Mouse (Mus musculus) layer of hippocampus, adult 18-20 months (tissue): ENCODE data around the gene Pafah1b2. TPM values are rescaled to one million over a fixed set of nuclear protein-coding genes. Genes with fewer than 3 reads are reported as not detected.

Experiments used
- DNase-seq, 2 experiments: peaks; one replicate each; pipeline ENCODE4 v3.0.0; 2022; ENCODE audit warnings: low spot score in 2 of 2
- total RNA-seq, 2 experiments: library from RNA; stranded (reverse); gene quantifications; 2 replicates each; pipeline ENCODE4 v1.2.3; 2021

The Pafah1b2 gene
- total RNA-seq, 2 experiments from 2014 or later: 237 to 239 TPM

DNA sequence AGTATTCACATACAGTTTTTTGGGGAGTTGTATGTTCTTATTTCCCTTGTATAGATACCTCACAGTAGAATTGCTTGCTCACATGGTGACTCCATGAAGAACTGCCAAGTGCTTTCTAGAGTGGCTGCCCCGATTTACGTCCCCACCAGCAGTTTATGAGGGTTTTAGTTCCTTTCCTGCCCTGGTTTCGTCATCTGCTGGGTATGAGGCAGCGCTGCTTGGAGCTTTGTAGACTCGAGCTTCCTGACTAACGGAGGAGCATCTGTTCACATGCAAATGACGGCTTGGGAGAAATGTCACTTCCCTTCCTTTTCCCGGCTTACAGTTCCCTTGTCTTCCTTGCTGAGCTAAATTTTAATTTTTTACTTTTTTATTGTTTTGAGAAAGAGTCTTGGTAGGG is 15.5 kb upstream of the Pafah1b2 start:
- peak in 1 of 2 experiments; percentile 58 for DNase-seq

DNA sequence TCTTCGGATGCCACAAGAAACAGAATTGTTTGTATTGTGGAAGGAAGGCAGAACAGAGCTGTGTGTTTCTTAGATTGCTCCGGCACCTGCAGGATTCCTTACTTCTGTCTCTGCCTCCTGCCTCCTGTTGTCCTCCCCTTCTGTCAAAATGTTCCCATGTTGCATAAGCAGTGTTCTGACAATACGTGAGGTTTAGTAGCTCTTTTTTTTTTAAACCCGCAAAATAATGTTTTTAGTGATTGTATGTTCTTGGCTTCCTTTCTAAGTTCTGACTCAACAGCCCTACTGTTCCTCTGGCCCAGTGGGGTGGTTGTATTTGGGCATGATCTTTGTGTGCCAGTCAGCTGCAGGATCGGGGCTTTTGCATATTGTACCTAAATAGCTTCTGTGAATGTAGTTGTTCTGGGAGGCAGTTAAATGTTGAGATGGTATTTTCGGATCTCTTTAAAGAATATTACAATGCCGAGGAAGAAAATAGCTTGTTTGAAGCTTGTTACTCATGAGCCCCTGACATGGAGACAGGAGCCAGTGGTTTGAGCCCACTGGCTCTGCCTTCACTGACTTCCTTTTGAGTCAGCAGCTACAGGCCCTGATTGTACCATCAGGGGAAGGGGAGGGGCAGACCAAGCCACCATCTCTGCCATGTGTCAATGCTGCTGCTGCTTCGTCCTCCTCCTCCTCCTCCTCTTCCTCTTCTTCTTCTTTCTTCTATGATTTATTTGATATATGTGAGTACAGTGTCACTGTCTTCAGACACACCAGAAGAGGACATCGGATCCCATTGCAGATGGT is 13.8 kb upstream of the Pafah1b2 start:
- DNase-seq: peak; percentile 46 to 87

DNA sequence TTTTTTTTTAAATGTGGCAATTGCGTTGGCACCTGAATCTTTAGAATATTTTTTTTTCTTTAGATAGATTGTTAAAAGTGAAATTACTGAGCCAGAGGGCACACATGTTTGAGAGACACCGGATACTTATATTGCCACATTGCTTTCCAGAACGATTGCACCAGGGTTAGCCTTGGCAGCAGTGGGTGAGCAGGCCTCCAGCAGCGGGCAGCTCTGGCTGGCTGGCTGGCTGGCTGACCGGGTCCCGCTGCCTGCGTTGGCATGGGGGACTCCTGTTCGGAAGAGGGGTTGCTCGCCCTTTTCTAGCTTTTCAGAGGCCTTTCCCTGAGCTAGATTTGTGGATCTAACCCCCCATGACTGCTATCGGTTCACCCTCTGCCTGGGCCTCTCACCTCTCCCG is 11.1 kb upstream of the Pafah1b2 start:
- DNase-seq: no peak

DNA sequence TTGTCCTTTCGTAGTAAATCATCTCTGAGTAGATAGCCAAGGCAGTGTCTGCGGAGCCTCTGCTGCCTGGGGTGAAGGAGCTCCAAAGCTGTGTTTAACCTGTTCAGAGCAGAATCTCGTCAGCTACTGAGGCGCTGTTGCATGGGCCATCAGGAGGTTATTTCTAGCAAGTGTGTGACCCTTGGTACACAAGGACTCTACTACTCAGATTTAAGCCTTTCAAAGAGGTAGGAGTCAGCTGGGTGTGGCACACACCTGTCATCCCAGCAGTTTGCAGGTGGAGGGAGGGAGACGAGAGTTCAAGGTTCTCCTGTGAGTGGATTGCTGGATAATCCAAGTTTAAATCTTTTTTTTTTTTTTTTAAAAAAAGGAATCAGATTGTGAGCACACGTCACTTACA is 7.5 kb upstream of the Pafah1b2 start:
- no peak for DNase-seq

DNA sequence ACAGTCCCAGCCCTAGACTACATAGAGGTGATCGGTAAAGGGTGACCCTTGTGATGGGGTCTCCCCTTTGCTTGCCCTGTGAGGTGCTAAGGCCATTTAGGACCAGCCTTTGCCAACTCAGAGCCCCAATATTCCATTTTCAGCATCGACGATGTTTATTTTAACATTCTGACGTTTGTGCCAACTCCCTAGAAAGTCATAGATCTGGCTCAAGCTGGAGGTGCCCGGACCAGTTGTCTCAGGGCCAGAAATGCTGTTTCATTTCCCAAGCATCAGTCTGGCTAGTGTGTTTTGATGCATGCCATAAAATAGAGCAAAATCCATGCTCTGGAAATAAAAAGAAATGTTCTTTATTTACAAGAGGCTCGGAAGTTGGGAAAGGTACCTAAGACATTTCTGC is 5.8 kb upstream of the Pafah1b2 start:
- DNase-seq: no peak

DNA sequence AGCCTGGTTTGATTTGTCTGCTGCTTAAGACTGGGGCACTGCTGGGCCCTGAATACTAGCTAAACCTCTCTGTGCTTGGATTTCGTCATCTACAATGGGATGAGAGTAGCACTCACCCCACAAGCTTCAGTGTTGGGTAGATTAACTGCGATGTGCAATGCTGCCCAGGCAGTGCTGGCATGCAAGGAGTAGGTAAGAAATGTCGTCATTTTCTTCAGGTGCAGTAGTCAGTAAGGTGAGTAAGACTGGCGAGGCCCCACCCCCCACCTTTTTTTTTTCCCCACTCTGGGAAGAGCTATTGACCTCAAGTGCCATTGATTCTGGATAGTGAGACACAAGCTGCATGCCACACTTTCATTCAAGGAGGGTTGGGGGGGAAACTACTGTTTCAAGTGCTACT is 3.9 kb upstream of the Pafah1b2 start:
- DNase-seq: no peak

DNA sequence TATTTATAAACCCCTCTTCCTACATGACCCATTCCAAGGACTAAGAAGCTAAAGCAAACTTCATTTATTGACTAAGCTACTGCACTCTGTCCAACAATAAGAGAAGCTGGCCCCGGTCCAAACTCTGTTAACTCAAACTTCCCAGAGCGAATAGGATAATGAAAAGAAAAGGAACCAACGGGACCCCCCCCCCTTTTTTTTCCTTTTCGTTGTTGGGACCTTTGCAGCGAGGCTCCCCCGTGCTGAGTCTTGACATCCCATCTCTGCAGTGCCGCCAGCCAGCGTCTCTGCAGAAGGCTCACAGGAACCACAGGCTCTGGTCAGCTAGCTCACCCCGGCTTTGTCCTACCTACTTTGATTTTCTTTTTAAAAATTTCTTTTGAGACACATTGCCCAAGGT is 3.3 kb upstream of the Pafah1b2 start:
- DNase-seq: peak in 1 of 2 experiments; percentile 43

DNA sequence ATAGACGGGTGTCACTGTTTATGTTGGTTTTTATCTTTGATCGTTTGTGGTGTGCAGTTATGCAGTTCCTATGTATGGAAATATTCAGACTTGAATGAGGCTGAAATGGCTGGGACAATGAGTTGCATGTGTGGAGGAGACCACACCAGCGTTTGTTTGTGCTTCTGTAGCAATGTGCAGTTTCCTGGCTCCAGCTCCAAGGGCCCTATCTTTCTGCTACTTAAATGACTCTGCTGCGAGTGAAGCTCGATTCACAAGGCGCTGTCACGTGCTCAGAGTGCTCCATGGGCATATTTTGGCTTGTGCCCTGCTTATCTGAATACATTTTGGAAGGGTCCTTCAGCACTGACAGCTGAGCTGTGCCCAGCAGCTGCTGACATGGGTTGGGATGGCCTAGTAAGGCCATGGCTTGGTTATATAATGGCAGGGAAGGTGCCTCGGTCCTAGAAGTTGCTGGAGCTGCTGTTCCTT is 2.6 kb upstream of the Pafah1b2 start:
- peak in 1 of 2 experiments; percentile 67 for DNase-seq

DNA sequence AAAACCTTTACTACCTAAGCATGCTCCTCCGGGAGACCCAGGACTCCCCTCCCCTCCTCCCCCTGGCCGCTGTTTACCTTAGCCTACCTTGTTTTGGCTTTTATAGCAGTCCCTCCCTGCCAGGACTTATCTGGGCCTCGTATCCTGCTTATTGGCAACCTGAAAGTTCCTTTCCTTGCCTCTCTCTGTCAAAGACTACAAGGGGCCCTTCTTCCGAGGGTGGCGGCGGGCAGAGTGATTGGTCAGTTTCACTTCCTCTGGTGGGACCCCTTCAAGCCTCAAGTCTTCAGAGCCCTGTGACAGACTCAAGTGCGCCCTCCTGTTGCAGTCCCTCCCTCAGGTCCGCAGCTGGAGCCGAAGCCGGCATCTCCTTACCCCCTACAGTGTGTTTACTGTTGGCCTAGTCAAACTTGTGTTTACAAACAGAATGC is 1.8 kb upstream of the Pafah1b2 start:
- DNase-seq: peak; percentile 37 to 49

DNA sequence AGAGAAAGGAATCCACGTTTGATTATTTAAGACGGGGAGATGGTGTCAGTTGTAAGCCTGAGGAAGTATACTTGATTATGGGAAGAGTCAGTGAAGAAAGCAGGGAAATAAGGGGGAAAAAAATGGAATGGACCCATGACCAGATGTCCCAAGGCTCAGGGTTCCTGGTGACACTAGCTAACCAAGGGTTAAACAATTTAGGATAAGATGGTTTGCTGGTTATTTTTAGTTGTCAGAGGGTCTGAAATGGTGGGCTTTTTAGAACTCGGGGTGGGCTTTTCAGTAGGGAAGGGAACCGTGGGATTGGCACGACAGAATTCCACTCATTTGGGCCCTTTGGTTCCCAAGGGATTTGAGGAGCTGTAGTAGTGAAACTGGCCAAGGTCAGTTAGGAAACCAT is 1.1 kb upstream of the Pafah1b2 start:
- no peak for DNase-seq

DNA sequence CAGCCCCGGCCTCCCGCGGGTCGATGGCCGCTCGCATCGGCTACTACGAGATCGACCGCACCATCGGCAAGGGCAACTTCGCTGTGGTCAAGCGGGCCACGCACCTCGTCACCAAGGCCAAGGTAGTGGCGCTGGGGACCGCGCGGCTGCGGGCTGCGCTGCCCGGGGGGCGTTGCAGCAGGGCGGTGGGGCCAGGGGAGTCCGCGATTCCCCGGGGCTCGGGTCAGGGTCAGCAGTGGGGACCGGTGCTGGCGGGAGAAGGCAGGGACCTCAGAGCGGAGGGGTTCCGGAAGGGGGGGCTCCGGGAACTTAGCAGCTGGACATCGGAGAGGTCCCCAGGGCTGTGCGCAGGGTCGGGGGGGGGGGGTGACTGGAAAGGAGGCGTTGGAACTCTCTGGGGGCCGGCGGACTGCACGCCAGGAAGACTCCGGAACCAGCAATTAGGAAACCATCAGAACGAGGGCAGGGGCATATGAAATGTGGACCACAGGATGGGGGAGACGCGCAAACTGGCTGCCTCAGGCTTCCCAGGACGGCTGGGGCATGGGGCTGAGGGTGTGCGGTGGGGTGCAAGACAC is 608 bp upstream of the Pafah1b2 start:
- peak in 1 of 2 experiments; percentile 33 for DNase-seq

DNA sequence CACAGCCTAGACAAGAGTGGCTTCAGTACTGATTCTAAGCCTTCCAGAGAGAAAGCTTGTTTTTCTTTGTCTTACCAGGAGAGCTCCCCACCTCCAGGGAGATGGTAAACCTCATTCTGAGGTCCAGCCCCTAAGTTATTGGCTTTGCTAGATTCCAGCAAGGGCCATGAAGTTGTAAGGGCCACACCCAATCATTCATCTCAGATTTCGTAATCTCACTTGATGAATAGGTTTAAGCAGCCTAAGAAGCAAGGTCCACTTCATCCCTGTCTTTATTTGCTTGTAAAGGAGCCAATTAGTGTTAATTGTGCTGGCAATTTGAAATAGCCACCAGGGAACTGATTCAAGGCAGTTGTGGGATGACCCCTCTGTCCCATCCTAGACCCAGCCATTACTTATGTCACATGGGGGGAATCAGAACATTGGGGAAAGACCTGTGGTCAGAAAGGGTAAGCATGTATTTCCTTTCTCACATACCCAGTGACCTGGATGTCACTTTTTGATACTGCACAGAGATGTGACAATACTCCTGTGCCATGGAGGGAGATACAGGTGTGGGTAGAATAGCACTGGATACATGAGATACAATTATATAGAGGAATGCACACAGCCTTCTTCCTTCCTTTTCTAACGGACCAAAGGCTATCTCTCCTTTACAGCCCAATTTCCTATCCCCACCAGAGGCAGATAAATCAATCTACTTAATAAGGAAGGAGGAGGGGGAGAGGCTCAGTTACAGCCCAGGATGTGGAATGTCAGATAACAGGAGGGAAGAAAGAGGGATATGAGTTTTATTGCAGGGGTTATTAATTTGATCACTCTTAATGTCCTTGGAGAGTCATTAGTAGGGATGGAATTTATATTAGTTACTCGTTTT is 1.2 kb downstream of the Pafah1b2 start:
- no peak for DNase-seq

DNA sequence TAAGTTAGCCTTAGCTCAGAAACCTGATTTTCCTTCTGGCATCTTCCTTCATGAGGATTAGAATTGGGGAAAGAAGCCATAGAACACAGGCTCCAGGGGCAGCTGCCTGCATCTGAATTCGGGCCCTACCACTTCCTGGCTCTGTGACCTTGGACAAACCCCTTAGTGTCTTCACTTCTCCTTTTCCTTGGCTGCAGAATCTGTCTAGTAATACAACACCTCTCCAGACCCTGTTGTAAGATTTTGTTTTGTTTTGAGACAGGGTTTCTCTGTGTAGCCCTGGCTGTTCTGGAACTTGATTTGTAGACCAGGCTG is 2.9 kb downstream of the Pafah1b2 start:
- no peak for DNase-seq

DNA sequence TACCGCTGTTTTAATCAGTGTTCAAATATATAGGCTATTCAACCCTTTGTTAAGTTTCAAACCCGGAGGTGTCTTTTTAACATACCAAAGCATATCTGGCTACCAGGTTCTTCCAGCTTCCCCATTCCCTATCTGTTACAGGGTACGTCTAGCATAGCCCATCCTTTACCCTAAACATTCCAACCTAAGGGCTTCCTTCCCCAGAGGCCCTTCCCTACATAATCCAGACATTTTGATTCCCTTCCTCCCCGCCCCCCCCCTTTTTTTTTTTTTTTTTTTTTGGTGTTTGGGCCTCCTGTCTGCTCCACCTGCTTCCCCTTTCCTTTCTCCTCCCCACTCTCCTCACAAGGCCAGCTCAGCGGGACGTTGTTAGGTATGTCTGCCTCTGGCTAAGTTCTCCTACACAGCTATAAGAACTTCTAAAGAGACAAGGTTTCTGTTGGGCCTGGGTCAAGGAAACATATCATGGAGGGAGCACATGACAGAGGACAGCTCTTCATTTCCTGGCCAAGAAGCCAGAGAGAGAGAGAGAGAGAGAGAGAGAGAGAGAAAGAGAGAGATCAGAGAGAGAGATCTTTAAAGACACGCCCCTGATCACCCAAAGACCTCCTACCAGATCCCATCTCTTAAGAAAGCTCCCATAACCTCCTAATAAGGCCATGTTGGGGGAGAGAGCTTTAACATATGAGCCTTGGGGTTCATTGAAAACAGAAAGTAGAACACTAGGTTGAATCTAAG is 3.4 kb downstream of the Pafah1b2 start:
- no peak for DNase-seq

DNA sequence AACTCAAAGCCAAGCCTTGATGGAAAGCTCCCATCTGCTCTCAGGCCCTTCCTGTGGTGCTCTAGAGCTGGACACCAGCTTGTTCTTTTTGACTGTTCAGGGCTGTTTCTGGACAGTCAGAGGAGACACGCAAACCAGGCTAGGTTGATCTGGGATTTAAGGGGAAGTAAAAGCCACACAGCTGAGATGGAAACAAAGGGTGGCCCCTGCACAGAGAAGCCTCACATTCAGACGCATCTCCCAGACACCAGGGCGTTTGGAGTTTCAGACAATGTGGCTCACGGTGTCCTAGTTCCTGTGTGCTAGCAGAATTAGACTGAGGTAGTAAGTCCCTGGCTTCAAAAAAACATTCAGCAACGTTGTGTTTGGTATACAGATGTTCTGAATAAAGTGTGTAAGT is 6.3 kb downstream of the Pafah1b2 start:
- no peak for DNase-seq

DNA sequence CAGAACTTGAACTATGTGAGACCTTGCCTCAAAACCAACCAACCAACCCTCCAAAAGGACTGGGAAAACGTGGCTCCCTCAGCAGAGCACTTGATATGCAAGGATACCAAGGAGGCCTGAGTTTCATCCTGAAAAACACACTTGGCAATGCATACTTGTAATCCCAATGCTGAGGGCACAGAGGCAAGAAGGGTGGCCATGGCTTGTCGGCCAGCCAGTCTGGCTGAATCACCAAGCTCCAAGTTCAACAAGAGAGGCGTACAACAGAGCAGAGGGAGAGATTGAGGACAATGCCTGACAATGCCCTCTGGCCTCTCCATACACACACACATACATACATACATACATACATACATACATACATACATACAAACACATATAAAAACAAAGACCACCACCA is 8.0 kb downstream of the Pafah1b2 start:
- DNase-seq: no peak

DNA sequence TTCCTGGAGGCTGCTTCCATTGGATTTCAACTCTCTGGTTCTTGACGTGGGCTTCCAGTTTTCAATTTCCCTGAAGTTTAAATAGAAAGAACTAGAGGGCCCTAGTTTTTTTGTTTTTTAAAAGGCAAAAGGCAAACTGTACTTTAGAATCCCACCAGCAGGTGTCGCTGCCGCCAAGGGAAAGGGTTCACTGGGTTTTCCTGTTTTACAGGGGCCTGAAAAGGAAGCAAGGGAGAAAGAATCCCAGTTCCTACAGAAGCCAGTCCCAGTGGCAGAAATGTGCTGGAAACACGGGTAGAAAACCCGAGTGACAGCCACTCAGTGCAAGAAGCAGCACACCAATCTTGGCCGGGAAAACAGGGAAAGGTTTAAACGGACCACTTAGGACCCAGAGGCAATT is 8.8 kb downstream of the Pafah1b2 start:
- DNase-seq: peak; percentile 75 to 90

DNA sequence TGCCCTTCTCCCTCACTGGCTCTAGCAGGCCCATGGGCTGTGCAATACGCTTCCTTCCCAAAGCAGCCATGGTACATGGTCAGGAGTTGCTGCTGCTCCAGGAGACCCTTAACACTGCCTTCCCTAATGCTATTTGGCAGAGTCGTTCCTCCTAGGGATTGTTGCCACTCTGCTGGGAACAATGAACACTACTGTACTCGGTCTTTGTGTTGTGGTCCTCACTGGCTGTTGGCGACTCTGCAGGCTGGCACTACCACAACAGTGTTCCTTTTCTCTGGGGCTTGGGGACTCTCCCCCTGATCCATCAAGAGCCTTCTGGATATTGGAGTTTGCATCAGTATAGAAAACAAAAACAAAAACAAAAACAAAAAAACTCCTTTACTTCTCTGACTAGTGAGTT is 13.5 kb downstream of the Pafah1b2 start:
- no peak for DNase-seq

DNA sequence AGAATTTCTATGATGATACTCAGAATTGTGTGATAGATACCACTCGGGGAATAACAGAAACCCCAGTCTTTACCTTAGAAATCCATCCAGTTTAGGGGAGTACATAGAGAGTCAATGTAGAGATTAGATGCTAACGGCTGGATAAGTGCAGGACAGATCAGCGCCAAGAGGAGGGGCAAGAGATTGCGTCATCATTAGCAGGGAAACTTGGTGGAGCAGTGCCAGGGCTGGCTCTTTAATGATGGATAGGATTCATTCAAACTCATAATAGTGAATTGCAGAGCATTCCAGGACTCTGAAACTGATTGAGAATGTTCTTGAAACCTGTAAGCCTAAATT is 27.3 kb downstream of the Pafah1b2 start:
- peak; percentile 28 to 79 for DNase-seq

DNA sequence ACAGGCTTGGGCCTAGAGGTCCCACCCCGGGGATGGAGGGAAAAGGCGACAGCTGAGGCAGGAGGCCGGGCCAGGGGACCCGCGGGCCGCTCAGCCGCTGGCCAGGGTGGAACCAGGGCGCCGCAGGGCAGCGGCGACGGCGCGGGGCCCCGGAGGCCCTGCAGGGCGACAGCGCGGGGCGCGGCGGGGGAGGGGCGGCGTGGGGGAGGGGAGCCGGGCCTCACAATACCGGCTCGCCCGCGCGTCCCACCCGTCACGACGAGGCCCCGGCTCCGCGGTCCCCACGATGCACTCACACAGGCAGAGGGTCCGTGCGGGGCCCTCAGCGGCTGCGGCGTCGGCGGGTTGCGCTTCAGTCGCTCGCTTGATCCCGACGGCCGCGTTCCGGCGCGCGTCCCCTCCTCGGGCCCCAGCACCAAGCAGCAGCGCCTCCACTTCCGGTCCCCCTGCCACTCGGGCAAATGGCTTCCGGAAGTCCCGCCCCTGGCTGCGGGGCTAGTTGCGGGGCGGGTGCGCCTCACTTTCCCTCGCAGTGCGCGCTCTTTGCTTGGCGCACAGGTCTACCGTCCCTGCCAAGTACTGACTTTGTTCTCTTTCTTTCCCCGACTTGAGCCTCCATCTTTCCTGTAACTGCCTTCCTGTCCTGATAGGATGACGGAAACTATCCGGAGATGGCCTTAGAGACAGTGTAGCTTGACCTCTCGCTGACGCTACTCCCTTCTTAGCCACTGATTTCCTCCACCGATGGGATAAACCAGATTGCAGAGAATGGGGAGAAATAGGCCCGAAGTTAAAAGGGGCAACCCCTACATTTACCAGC is 27.9 kb downstream of the Pafah1b2 start:
- peak; percentile 90 for DNase-seq
